Mouse (Mus musculus): ENCODE results near the gene Qrich2.

DNA sequence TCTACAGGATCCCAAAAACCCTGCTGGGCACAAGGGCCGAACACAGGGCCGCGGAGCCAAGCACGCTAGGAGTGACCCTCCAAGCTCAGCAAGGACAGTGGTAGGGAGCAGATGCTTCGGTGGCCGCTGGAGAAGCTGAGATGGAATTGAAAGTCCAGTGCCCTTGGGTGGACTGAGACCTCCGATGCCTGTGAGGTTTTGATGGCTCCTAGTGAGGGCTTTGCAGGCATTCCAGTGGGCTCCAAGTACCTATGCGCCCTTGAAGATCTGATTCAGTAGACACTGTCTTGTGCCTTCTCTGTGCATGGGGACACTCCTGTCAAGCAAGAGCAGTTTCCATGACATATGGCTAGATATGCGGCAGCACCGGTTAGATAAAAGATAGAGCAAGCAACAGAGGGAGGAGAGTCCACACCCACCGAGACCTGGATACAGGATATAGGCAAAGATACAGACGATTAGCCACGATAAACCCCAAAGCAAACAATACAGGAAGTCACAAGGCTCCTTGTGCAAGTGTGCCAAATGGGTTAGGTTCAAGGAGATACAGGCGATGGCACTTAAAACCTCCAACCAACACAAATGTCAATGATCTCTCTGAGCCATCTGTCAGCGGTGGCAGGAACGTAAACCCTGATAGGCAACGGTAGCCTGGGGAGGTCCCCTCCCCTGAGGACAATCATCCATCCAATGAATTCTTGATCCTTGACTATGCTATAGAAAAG, 40.3 kb upstream of the Qrich2 start:
- no peak for TF ChIP-seq GATA1 (IDR thresholded peaks at IDR 0.05; ENCODE audit: borderline replicate concordance, low read length)
- TF ChIP-seq FLI1 (IDR thresholded peaks at IDR 0.05; ENCODE audit: low read length), result no peak
